Mouse (Mus musculus) ES-E14 (cell line): ENCODE measurements at regions not wholly inside any gene's neighbourhood (a gene's known extent, or its start where the extent isn't known, plus 50 kb on each side); places are given as distances from the start of the nearest gene placed in this dataset.

ENCODE experiments used
- CHD2 ChIP-seq: IDR thresholded peaks from 2 replicates; pipeline ENCODE4 v1.6.1; 2014; ENCODE audit warnings: mild to moderate bottlenecking, low read depth, low read length, inconsistent platforms
- ZC3H11A ChIP-seq: IDR thresholded peaks from 2 replicates; pipeline ENCODE4 v1.6.1; 2012; ENCODE audit warnings: low read depth, mild to moderate bottlenecking, inconsistent platforms, low read length, borderline replicate concordance
- ZNF384 ChIP-seq: IDR thresholded peaks from 2 replicates; pipeline ENCODE4 v1.6.1; 2012; ENCODE audit warnings: low read depth, low read length, inconsistent platforms

- TF ChIP-seq ZC3H11A (no peak), ZNF384 (no peak), CHD2 (no peak)
These were observed 94.9 kb upstream of the Bmper start for GRCm38 (mm10) chr9:23128018-23128369.
